Mouse (Mus musculus) adrenal gland, adult (tissue): Measurements from ENCODE around the gene Gpr88.
A peak's percentile ranks its signal among the peaks of the same experiment; 100 is the strongest.
"Not testable (repeated sequence)": the region's sequence is repeated elsewhere in the genome, so short reads cannot be mapped to it uniquely, and the experiment has no call there.

Experiments used
- DNase-seq, 2 experiments: peaks; one replicate each; pipeline ENCODE4 v3.0.0; 2022 to 2023; ENCODE audit warnings: low spot score in 1 of 2; ENCODE audit not compliant: inconsistent age in 2 of 2

Gpr88 gene

GRCm38 (mm10) chr3:116244476-116244875 is 8.8 kb downstream of the Gpr88 start:
- no peak for DNase-seq

- no peak for DNase-seq
Measured at GRCm38 (mm10) chr3:116242685-116243084, 10.6 kb downstream of the Gpr88 start.

GRCm38 (mm10) chr3:116237527-116237926 is 15.8 kb downstream of the Gpr88 start:
- DNase-seq: peak in 1 of 2 experiments; percentile 33

- no peak for DNase-seq
Measured at GRCm38 (mm10) chr3:116236856-116237255, 16.4 kb downstream of the Gpr88 start.

GRCm38 (mm10) chr3:116233515-116233914 is 19.8 kb downstream of the Gpr88 start:
- no peak for DNase-seq

DNA sequence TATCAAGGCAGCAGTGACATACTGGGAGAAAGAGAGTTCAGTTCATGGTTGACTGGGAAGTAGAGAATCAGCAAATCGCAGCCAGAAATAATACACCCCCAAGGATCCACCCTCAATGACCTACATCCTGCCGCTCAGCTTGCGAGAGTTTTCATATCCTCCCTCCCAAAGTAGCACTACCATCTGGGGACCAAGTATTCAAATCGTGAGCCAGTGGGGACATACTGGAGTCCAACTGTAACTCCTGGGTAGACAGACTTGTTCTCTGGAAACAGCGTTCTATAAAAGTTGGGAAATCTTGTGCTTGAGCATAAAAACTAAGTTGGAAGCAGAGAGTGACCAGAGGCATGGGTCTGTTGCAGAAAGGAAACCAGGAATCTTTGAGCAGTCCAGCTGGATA is 20.5 kb downstream of the Gpr88 start:
- no peak for DNase-seq

GRCm38 (mm10) chr3:116229336-116229735 is 24.0 kb downstream of the Gpr88 start:
- no peak for DNase-seq

DNA sequence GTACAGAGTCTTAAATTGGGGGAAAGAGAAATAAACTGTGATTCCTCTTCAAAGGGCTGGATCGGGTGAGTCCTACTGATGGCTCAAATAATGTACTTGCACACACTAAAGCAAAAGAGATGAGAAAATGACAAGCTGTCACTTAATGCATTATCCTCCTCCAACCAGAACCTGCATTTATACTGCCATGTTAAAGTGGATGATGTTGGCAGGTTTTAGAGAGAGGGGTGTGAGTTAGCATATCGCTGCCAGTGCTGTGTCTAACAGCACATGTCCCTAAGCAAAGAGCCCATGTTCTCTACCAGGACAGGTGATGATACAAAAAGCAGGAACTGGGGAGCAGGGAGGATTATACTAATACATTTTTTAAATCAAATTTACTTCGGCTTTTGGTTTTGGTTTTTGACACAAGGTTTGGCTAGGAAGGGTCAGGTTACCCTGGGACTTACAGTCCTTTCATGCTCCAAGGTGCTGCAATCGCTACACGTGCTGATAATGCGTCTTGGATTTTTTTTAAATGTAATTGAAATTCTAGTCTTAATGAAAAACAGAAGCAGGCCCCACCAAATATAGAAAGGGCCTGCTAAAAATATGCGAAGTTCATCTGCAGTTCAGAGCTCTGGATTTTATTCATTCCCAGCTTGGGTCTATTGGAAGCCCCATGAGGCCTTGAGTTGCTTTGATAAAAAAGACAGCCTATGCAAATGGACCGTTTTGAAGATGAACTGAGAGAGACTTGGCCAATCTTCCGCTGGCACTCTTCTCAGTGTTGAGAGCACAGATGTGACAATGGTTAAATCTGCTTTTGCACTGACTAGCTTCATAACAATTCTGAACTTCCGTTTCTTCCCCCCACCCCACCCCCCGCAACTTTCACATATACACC is 24.7 kb downstream of the Gpr88 start:
- DNase-seq: no peak

GRCm38 (mm10) chr3:116227383-116227782 is 25.9 kb downstream of the Gpr88 start:
- DNase-seq: no peak

DNA sequence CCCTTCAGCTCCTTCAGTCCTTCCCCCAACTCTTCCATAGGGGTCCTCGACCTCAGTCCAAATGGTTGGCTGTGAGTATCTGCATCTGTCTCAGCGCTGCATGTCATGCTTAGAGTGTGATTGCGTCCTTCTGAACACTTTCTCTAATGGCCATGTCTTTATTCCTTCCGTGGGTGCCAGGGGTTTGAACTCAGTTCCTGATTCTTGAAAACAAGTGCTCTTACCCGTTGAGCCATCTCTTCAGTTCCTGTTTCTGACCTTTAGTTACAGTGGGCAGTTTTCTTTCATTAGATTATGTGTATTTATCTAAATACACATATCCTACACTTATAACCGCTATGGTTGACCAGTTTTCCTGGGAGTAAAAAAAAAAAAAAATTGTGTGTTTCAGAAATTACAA is 26.4 kb downstream of the Gpr88 start:
- no peak for DNase-seq

DNA sequence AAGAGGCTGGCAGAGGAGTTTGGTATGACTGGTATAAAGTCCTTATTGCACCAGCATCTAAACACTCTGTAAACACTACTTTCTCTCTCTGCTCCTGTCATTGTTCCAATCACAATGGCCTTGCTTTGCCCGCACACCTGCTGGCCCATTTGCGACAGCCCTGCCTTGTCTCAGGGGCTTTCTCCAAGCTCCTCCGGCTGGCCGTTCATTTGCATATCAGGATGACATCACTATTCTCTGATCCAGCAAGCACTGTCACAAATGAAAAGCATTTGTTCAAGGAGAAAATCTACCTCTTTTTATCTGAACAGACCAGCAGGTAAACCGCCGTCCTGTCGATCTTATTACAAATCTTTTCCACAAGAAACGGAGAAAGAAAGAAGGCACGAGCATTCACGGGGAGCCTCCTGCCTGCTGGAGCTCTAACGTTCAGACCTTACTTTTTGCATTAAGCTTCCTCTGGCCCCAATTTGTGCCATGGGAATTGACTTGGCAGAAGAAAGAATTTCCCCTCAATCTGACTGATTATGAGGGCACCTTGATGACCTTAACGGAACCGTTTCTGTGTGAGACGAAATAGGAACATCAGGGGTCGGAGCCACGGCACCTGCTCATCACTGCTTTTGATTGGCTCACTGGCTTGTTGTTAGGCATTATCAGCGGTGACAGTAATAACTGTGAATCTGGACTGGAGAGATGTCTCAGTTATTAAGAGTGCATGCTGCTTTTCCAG is 30.6 kb downstream of the Gpr88 start:
- peak in 1 of 2 experiments; percentile 68 for DNase-seq

DNA sequence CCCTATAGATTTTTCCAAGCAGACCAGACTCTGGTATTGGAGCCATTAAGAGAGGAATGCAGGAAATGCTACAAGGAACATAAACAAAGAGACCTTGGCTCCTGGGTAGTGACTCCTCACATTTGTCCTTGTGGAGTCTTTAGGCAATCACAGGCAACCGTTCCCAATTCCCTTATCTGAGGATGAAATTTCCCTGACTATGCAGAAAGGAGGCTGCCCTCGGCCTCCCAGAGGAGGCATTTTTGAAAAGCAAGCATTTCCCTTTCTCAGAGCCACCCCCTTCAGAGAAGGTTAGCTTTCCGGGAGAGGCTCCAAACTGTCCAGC is 31.7 kb downstream of the Gpr88 start:
- peak; percentile 41 to 89 for DNase-seq

- peak in 1 of 2 experiments; percentile 42 for DNase-seq
Measured at GRCm38 (mm10) chr3:116220980-116221685, 32.2 kb downstream of the Gpr88 start.

DNA sequence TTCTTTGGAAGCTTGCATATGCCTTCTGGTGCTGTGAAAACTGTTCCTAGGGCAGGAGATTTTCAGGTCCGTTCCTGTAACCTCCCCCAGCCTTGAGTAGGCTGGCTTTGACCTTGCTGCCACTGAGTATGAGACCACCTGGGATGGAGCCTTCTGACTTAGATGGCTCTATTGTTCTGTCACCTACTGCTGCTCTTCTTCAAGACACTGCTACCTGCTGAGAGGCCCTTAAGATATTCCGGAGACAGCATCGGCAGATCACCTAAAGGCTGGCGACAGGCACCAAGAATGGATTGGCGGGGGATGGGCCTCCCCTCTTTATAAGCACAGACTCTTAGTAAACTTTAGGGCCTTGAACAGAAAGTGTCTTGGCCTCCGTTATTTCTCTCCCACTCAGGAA is 35.9 kb downstream of the Gpr88 start:
- DNase-seq: not testable (repeated sequence)

DNA sequence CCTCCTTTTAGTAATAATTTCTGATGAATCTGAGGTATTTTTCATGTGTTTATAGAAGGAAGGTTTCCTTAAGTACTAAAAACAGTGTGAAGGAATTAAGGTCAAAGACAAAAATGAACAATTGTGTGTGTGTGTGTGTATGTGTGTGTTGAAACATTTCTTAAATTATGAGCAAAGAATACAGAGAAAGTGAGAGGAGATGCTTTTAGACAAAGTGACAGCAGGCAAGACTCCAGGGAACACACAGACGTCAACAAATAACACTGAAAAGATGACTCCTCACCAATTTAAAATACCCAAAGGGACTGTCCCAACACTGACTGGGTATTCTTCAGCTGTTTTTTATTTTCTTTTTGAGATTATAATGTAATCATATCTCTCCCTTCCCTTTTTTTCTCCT is 37.0 kb downstream of the Gpr88 start:
- no peak for DNase-seq

GRCm38 (mm10) chr3:116211639-116212038 is 41.7 kb downstream of the Gpr88 start:
- no peak for DNase-seq

- DNase-seq: no peak
Measured at GRCm38 (mm10) chr3:116210720-116211121, 42.6 kb downstream of the Gpr88 start.

DNA sequence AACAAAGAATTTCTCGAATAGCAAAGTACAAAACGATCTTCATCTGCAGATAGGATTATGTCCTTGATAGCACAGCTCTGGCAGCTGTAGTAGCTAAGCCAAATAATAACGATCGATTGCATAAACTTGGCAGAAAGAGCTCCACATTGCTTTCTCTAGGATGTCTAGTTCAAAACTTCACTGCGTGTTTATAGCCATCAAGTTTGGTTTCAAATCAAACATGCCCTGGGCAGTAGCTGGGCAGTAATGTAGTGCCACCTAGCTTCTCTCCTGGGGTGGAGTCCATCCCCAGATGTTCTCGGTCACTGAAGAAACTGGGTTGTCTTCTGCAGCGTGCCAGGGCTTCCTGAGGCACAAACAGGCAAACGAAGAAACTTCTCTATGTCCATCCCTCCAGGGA is 44.1 kb downstream of the Gpr88 start:
- peak in 1 of 2 experiments; percentile 65 for DNase-seq

DNA sequence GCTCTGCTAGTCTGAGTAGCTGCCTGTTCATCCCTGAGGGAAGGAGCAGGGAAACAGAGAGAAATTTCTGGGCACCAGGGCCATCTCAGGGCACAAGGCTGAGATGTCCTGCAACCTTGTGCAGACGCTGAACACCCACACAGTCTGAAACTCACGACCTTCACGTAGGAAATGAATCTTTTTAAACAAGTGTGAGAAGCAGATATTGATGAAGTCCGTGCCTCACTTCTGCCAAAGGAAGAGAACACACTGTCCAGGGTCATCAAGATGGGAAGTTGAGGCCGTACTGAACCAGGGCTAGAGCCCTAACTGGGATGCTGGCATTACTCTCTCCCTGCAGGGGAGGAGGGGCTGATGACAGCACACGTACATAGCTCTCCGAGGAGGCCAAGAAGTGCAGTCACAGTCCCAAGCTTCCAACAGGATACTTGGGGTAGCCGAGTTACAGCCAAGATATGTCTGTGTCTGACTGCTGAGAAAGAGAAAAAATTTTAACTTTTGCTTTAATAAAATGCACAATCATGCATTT is 46.9 kb downstream of the Gpr88 start:
- peak; percentile 41 to 45 for DNase-seq

GRCm38 (mm10) chr3:116205346-116206219 is 47.7 kb downstream of the Gpr88 start:
- DNase-seq: peak in 1 of 2 experiments; percentile 38
